Mouse (Mus musculus) liver (tissue): Measurements from ENCODE around the gene Jund.

Source experiments
- DNase-seq: peaks from one replicate; pipeline ENCODE4 v3.0.0-alpha.2; 2020; ENCODE audit warnings: mixed read lengths

Gene Jund

GRCm38 (mm10) chr8:70698310-70699109 lies at the start of gene Jund:
TSS of gene Jund (plus strand) at chr8:70698949.
- DNase-seq: peak; percentile 99

- peak; percentile 69 for DNase-seq
Measured at GRCm38 (mm10) chr8:70649324-70649723, 49.4 kb upstream of the Jund start.

- no peak for DNase-seq
Measured at GRCm38 (mm10) chr8:70650351-70650750, 48.4 kb upstream of the Jund start.

GRCm38 (mm10) chr8:70653226-70653625 lies 45.5 kb upstream of the Jund start:
- DNase-seq: peak; percentile 62

- DNase-seq: no peak
Measured at GRCm38 (mm10) chr8:70654121-70654520, 44.6 kb upstream of the Jund start.

- no peak for DNase-seq
Measured at GRCm38 (mm10) chr8:70655469-70655868, 43.3 kb upstream of the Jund start.

- DNase-seq: no peak
Measured at GRCm38 (mm10) chr8:70656193-70656790, 42.5 kb upstream of the Jund start.

GRCm38 (mm10) chr8:70657214-70657613 lies 41.5 kb upstream of the Jund start:
- DNase-seq: no peak

GRCm38 (mm10) chr8:70657739-70658138 lies 41.0 kb upstream of the Jund start:
- no peak for DNase-seq

GRCm38 (mm10) chr8:70658897-70659603 lies 39.7 kb upstream of the Jund start:
- DNase-seq: no peak

GRCm38 (mm10) chr8:70659604-70660272 lies 39.0 kb upstream of the Jund start:
- DNase-seq: peak; percentile 97

- DNase-seq: peak; percentile 73
Measured at GRCm38 (mm10) chr8:70660273-70660725, 38.5 kb upstream of the Jund start, which contains the start of gene Pgpep1. TSS of gene Pgpep1 (minus strand) at chr8:70660388.

- DNase-seq: no peak
Measured at GRCm38 (mm10) chr8:70663691-70664090, 35.1 kb upstream of the Jund start.

GRCm38 (mm10) chr8:70664631-70665030 lies 34.1 kb upstream of the Jund start:
- DNase-seq: no peak

GRCm38 (mm10) chr8:70665599-70665998 lies 33.1 kb upstream of the Jund start:
- DNase-seq: no peak

- peak; percentile 54 for DNase-seq
Measured at GRCm38 (mm10) chr8:70667071-70667470, 31.7 kb upstream of the Jund start.

- no peak for DNase-seq
Measured at GRCm38 (mm10) chr8:70671615-70672324, 27.0 kb upstream of the Jund start.

GRCm38 (mm10) chr8:70672325-70673078 lies 26.2 kb upstream of the Jund start:
- no peak for DNase-seq

- DNase-seq: peak; percentile 97
Measured at GRCm38 (mm10) chr8:70673079-70673856, 25.5 kb upstream of the Jund start, which contains the start of gene Lsm4. TSS of gene Lsm4 (plus strand) at chr8:70673248.

- no peak for DNase-seq
Measured at GRCm38 (mm10) chr8:70674109-70674508, 24.6 kb upstream of the Jund start.

- peak; percentile 71 for DNase-seq
Measured at GRCm38 (mm10) chr8:70674716-70675115, 24.0 kb upstream of the Jund start.
